Mouse (Mus musculus): ENCODE data around the gene Gstt4. TPM values are rescaled to one million over a fixed set of nuclear protein-coding genes. Genes with fewer than 3 reads are reported as not detected.
"Not testable (repeated sequence)": the region's sequence is repeated elsewhere in the genome, so short reads cannot be mapped to it uniquely, and the experiment has no call there.

Gene Gstt4
- polyA plus RNA-seq, 1 experiment from 2014 or later, result not detected

DNA sequence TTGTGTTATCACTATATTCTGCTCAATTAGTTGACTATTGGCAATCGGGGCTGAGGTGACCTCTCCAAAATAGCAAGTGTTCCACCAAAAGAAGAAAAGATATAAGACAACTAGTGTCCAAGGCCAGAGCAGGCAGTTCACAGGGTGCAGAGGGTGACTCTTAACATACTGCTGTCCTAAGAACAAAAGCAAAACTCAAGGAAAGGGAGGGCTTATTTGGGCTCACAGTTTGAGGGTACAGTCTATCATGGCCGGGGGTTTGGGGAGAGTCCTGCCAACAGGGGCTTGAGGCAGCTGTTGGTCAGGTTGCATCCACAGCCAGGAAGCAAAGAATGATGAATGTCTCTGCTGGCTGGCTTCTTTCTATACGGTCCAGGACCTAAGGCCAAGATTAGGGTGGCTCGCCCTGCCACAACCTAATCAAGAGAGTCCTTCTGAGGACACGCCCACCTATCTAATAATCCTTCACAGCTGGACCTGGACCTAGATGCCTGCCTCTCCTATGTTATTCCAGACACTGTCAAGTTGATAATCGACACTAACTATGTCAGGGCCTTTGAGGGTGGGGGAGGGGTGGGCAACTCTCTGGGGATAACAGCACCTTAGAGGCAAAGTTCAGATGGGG is 23.1 kb upstream of the Gstt4 start:
- Histone ChIP-seq H3K9me3 (ENCODE audit: control insufficient read depth, low read length) (no peaks in the 10 kb centered on the region), H3K9ac (replicated peaks; ENCODE audit: low read length) (no peak overlapping the region), H3K27ac (replicated peaks; ENCODE audit: low read depth, low read length) (no peak overlapping the region), H3K27me3 (ENCODE audit: control insufficient read depth, insufficient read depth, low read length) (no peaks in the 10 kb centered on the region), H3K4me2 (ENCODE audit: low read length) (no peak overlapping the region), H3K4me3 (replicated peaks; ENCODE audit: low read depth, low read length) (no peak overlapping the region), H3K36me3 (ENCODE audit: control insufficient read depth, insufficient read depth, low read length) (no peaks in the 10 kb centered on the region), H3K4me1 (ENCODE audit: control insufficient read depth, insufficient read depth, low read length) (0 out of 2 replicates have a peak, but pooled peaks cover 5% of the 10 kb centered on the region)
- WGBS, result 85% methylated on average over 6 of the region's 6 CpGs
- DNase-seq, result no peak
- ATAC-seq (ENCODE audit: low FRiP score, low TSS enrichment), result no peak

DNA sequence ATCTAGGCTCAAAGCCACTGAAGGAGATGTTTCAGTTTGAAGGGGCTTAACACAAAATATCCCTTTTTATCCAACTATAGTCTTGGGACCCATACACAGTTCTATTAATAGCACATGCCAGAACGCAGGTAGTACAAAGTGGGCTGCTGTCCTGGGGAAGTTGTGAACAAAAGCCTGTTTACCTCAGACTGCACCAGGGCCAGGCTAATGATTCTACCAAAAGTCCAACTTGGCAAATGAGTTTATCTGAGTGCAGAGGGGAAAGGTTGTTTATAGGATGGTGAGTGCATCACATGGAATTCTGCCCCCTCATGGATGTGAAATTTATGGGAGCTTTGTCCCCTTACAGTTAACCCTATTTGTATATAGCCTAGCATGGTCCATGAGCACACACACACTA is 22.5 kb upstream of the Gstt4 start:
- Histone ChIP-seq H3K9me3 (ENCODE audit: control insufficient read depth, low read length) (no peaks in the 10 kb centered on the region), H3K4me1 (ENCODE audit: control insufficient read depth, insufficient read depth, low read length) (0 out of 2 replicates have a peak, but pooled peaks cover 5% of the 10 kb centered on the region), H3K36me3 (ENCODE audit: control insufficient read depth, insufficient read depth, low read length) (no peaks in the 10 kb centered on the region), H3K4me2 (ENCODE audit: low read length) (no peak overlapping the region), H3K27ac (replicated peaks; ENCODE audit: low read depth, low read length) (no peak overlapping the region), H3K4me3 (replicated peaks; ENCODE audit: low read depth, low read length) (no peak overlapping the region), H3K27me3 (ENCODE audit: control insufficient read depth, insufficient read depth, low read length) (no peaks in the 10 kb centered on the region), H3K9ac (replicated peaks; ENCODE audit: low read length) (no peak overlapping the region)
- no peak for DNase-seq
- ATAC-seq (ENCODE audit: low FRiP score, low TSS enrichment), result no peak
- 39% methylated on average over 1 of the region's 1 CpGs for WGBS

DNA sequence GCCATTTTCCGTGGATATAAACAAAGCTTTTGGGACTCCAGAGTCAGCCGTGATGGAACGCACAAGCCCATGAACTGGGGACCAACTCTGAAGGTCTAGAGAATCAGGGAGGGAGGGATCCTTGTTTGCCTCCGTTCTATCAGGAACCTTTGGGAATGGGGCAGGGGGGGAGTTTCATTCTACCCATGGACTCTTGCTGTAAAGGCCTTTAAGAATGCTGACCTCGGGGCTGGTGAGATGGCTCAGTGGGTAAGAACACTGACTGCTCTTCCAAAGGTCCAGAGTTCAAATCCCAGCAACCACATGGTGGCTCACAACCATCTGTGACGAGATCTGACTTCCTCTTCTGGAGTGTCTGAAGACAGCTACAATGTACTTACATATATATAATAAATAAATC is 21.6 kb upstream of the Gstt4 start:
- H3K27ac ChIP-seq (replicated peaks; ENCODE audit: low read depth, low read length); H3K36me3 ChIP-seq (ENCODE audit: control insufficient read depth, insufficient read depth, low read length); ATAC-seq (ENCODE audit: low FRiP score, low TSS enrichment); H3K9ac ChIP-seq (replicated peaks; ENCODE audit: low read length); DNase-seq; H3K27me3 ChIP-seq (ENCODE audit: control insufficient read depth, insufficient read depth, low read length); H3K4me3 ChIP-seq (replicated peaks; ENCODE audit: low read depth, low read length); H3K4me1 ChIP-seq (ENCODE audit: control insufficient read depth, insufficient read depth, low read length); H3K9me3 ChIP-seq (ENCODE audit: control insufficient read depth, low read length); H3K4me2 ChIP-seq (ENCODE audit: low read length): not testable (repeated sequence)
- 84% methylated on average over 6 of the region's 6 CpGs for WGBS

DNA sequence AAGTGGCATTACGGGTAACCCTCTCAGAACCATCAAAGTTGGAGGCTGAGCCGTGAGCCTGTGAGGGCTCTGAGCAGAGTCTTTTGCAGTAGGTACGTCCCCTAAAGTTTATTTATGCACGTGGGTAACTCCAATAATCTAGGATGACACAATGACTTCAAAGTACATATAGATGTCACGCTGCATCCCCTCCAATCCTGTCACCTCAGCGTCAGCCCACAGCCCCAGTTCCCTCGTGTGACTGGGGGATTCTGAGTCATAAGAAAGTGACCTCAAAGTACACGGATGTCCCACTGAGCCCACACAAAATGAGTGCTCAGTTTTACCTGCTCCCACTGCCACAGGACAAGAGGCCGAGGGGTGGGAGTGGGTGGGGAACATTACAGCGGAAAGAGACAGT is 16.7 kb upstream of the Gstt4 start:
- Histone ChIP-seq H3K9me3 (ENCODE audit: control insufficient read depth, low read length) (no peaks in the 10 kb centered on the region), H3K27me3 (ENCODE audit: control insufficient read depth, insufficient read depth, low read length) (peaks cover 7% of the 10 kb centered on the region; the same call in 1 of the 2 replicates), H3K4me3 (replicated peaks; ENCODE audit: low read depth, low read length) (no peak overlapping the region), H3K4me2 (ENCODE audit: low read length) (no peak overlapping the region), H3K27ac (replicated peaks; ENCODE audit: low read depth, low read length) (no peak overlapping the region), H3K9ac (replicated peaks; ENCODE audit: low read length) (no peak overlapping the region), H3K4me1 (ENCODE audit: control insufficient read depth, insufficient read depth, low read length) (peaks cover 18% of the 10 kb centered on the region; the same call in 1 of the 2 replicates), H3K36me3 (ENCODE audit: control insufficient read depth, insufficient read depth, low read length) (no peaks in the 10 kb centered on the region)
- 85% methylated on average over 10 of the region's 10 CpGs for WGBS
- DNase-seq, result no peak
- no peak for ATAC-seq (ENCODE audit: low FRiP score, low TSS enrichment)

DNA sequence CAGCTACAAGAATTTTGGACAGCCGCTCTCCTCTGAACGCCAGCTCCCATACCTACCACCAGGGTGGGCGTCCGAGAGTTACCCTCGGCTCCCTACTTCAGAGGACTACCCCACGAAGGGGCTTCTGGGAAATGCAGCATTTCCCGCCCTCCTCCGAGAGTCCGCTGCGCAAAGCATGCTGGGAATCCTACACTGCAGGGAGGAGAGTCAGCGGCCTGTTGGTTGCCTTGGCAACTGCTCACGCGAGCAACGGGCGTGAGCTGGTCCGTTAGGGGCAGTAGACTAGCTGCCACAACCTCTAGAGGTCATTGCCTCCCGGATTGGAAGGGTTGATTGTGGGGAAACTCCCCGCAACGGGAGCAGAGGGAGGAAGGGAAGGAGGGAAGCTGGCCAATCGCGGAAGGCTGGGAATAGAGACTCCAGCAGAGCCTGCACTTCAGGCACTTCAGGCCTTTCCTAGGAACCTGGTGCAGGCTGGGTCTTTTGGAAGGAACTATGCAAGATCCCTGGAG is 15.0 kb upstream of the Gstt4 start, which contains the start of gene Gstt2:
Gene Gstt2 (minus strand): TSS at position 177 of the 512 bp plus-strand sequence.
- WGBS, result under 1% methylated on average over 21 of the region's 21 CpGs
- H3K9me3 ChIP-seq (ENCODE audit: control insufficient read depth, low read length), result no peaks in the 10 kb centered on the region
- H3K36me3 ChIP-seq (ENCODE audit: control insufficient read depth, insufficient read depth, low read length), result no peaks in the 10 kb centered on the region
- DNase-seq, result peak; percentile 97
- peak within 1 kb of the TSS; percentile 80 for H3K27ac ChIP-seq (replicated peaks; ENCODE audit: low read depth, low read length)
- H3K9ac ChIP-seq (replicated peaks; ENCODE audit: low read length), result peak within 1 kb of the TSS; percentile 57
- ATAC-seq (ENCODE audit: low FRiP score, low TSS enrichment), result peak; percentile 92
- peak within 1 kb of the TSS; percentile 78 for H3K4me2 ChIP-seq (ENCODE audit: low read length)
- H3K4me3 ChIP-seq (replicated peaks; ENCODE audit: low read depth, low read length), result peak within 1 kb of the TSS; percentile 46
- H3K4me1 ChIP-seq (ENCODE audit: control insufficient read depth, insufficient read depth, low read length), result peaks cover 21% of the 10 kb centered on the region; the same call in 1 of the 2 replicates
- peaks cover 22% of the 10 kb centered on the region for H3K27me3 ChIP-seq (ENCODE audit: control insufficient read depth, insufficient read depth, low read length)

DNA sequence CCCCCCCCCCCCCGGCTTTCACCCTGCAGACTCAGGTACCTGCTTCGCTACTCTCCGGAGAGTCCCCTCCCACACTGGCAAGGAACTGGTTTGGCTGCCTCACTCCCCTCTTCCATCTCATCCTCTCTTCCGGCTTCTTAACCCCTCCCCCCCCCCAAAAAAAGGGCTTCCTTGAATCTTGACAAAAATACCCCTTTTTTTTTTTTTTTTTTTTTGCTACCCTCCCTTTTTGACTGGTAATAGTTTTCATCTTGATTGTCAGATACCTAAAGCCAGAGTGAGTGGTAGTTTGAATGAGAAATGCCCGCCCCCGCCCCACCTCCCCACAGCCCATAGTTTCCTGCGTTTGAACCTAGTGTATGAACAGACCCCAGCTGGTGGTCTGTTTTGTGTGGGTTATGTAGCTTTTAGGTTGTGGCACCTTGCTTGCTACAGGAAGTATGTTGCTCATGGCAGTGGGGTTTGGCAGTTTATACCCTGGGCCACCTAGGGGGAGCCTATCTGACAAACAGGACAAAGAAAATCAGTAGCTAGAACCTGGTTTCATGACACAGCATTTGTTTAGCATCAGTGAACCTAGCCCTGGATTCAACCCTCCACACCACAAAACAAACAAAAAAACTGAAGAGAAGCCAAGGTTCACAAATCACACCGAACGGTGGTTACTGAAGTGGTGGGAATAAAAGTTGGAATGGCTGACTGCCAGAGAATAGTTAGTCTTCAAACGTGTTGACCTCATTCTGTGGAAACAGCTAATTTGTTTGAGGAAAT is 13.6 kb upstream of the Gstt4 start:
- 27% methylated on average over 9 of the region's 10 CpGs for WGBS
- H3K4me1 ChIP-seq (ENCODE audit: control insufficient read depth, insufficient read depth, low read length), result peaks cover 21% of the 10 kb centered on the region; the same call in 1 of the 2 replicates
- no peak for DNase-seq

DNA sequence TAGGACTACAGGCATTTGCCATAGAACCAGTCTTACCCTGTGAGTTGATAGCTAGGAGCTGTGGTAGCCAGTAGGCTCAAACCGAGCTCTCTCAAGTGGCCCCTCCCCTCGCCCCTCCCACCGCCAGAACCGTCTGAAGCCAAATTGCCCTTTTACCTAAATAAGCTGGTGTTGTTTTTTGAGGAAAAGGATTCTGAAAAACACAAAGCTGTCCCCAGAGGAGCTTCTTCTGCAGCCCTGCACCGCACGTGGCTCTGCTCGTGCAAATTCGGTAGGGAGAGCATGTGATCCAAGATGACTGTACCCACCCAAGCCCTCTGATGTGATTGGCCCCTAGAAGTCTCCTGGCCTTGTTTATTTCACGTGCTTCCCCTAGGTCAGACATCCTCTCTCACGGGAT is 13.0 kb upstream of the Gstt4 start:
- peak overlapping the region; percentile 41 for H3K4me2 ChIP-seq (ENCODE audit: low read length)
- H3K4me3 ChIP-seq (replicated peaks; ENCODE audit: low read depth, low read length), result peak overlapping the region; percentile 4
- 4% methylated on average over 10 of the region's 10 CpGs for WGBS
- H3K4me1 ChIP-seq (ENCODE audit: control insufficient read depth, insufficient read depth, low read length), result peaks cover 21% of the 10 kb centered on the region; the same call in 1 of the 2 replicates
- no peaks in the 10 kb centered on the region for H3K36me3 ChIP-seq (ENCODE audit: control insufficient read depth, insufficient read depth, low read length)
- no peak overlapping the region for H3K9ac ChIP-seq (replicated peaks; ENCODE audit: low read length)
- no peaks in the 10 kb centered on the region for H3K9me3 ChIP-seq (ENCODE audit: control insufficient read depth, low read length)
- no peak overlapping the region for H3K27ac ChIP-seq (replicated peaks; ENCODE audit: low read depth, low read length)
- DNase-seq, result peak; percentile 38
- H3K27me3 ChIP-seq (ENCODE audit: control insufficient read depth, insufficient read depth, low read length), result peaks cover 22% of the 10 kb centered on the region
- ATAC-seq (ENCODE audit: low FRiP score, low TSS enrichment), result no peak

More for the DNA sequence above, 13.6 kb upstream of the Gstt4 start:
- Histone ChIP-seq H3K36me3 (ENCODE audit: control insufficient read depth, insufficient read depth, low read length) (no peaks in the 10 kb centered on the region), H3K9me3 (ENCODE audit: control insufficient read depth, low read length) (no peaks in the 10 kb centered on the region), H3K4me2 (ENCODE audit: low read length) (peak overlapping the region; percentile 78), H3K27ac (replicated peaks; ENCODE audit: low read depth, low read length) (no peak overlapping the region), H3K9ac (replicated peaks; ENCODE audit: low read length) (no peak overlapping the region), H3K4me3 (replicated peaks; ENCODE audit: low read depth, low read length) (peak overlapping the region; percentile 4; the same call in 1 of the 2 replicates), H3K27me3 (ENCODE audit: control insufficient read depth, insufficient read depth, low read length) (peaks cover 22% of the 10 kb centered on the region)
- ATAC-seq (ENCODE audit: low FRiP score, low TSS enrichment), result no peak

DNA sequence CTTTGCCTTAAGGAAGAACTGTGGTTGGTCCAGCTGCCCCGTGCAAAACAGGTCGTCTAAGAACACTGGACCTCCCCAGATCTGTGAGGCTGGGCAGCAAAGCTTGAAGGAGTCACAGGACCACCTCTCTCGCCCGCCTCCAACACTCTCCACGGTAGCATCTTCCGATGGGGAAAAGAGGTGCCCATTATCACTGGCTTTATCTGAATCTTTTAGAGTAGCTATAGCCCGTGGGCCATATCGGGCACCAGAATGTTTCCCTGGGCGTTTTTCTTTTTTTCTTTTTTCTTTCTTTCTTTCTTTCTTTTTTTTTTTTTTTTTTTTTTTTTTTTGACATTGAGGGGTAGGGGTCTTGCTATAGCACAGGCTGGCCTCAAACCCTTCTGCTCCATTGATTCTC is 12.4 kb upstream of the Gstt4 start:
- ATAC-seq (ENCODE audit: low FRiP score, low TSS enrichment), result no peak
- H3K4me1 ChIP-seq (ENCODE audit: control insufficient read depth, insufficient read depth, low read length), result peaks cover 21% of the 10 kb centered on the region; the same call in 1 of the 2 replicates
- peak overlapping the region; percentile 64 for H3K4me2 ChIP-seq (ENCODE audit: low read length)
- DNase-seq, result no peak
- H3K36me3 ChIP-seq (ENCODE audit: control insufficient read depth, insufficient read depth, low read length), result no peaks in the 10 kb centered on the region
- peak overlapping the region; percentile 44; the same call in 1 of the 2 replicates for H3K9ac ChIP-seq (replicated peaks; ENCODE audit: low read length)
- H3K9me3 ChIP-seq (ENCODE audit: control insufficient read depth, low read length), result no peaks in the 10 kb centered on the region
- no peak overlapping the region for H3K27ac ChIP-seq (replicated peaks; ENCODE audit: low read depth, low read length)
- peak overlapping the region; percentile 32 for H3K4me3 ChIP-seq (replicated peaks; ENCODE audit: low read depth, low read length)
- H3K27me3 ChIP-seq (ENCODE audit: control insufficient read depth, insufficient read depth, low read length), result peaks cover 22% of the 10 kb centered on the region
- WGBS, result 14% methylated on average over 9 of the region's 9 CpGs
